Mouse (Mus musculus) liver, embryonic 13.5 days (tissue): ENCODE results near the gene Nkiras1. TPM values are rescaled to one million over a fixed set of nuclear protein-coding genes. Genes with fewer than 3 reads are reported as not detected.
A peak's percentile ranks its signal among the peaks of the same experiment; 100 is the strongest.

ENCODE experiments used
- ATAC-seq: fragments of 200-750 bp; cut with Nextera tagmentation; 2 replicates; pipeline ENCODE4 v1.8.0; 2017; ENCODE audit warnings: low read depth, mild to moderate bottlenecking, moderate number of reproducible peaks, moderate library complexity
- DNase-seq: peaks from one replicate; pipeline ENCODE4 v3.0.0; 2022
- H3K27ac ChIP-seq: fragments of 300-500 bp; sonication (generic); 2 replicates; pipeline ENCODE4 v1.5.1; 2015; ENCODE audit warnings: moderate library complexity, mild to moderate bottlenecking, inconsistent platforms
- H3K27me3 ChIP-seq: fragments of 300-500 bp; sonication (generic); 2 replicates; pipeline ENCODE4 v1.6.1; 2015; ENCODE audit warnings: mild to moderate bottlenecking, inconsistent platforms
- H3K36me3 ChIP-seq: fragments of 300-500 bp; sonication (generic); 2 replicates; pipeline ENCODE4 v1.6.1; 2015; ENCODE audit warnings: mild to moderate bottlenecking, inconsistent platforms
- H3K4me1 ChIP-seq: fragments of 300-500 bp; sonication (generic); replicated peaks from 2 replicates; pipeline ENCODE4 v1.6.1; 2015; ENCODE audit warnings: inconsistent platforms
- H3K4me2 ChIP-seq: fragments of 300-500 bp; sonication (generic); 2 replicates; pipeline ENCODE4 v1.6.1; 2015; ENCODE audit warnings: inconsistent platforms, mild to moderate bottlenecking, moderate library complexity
- H3K4me3 ChIP-seq: fragments of 300-500 bp; sonication (generic); replicated peaks from 2 replicates; pipeline ENCODE4 v1.5.1; 2015; ENCODE audit warnings: mild to moderate bottlenecking, inconsistent platforms
- H3K9ac ChIP-seq: fragments of 300-500 bp; sonication (generic); 2 replicates; pipeline ENCODE4 v1.6.1; 2015; ENCODE audit warnings: mild to moderate bottlenecking, inconsistent platforms
- H3K9me3 ChIP-seq: fragments of 300-500 bp; sonication (generic); replicated peaks from 2 replicates; pipeline ENCODE4 v1.6.1; 2016; ENCODE audit warnings: inconsistent platforms
- WGBS: fragments of 180-500 bp; shearing (Covaris S2); methylation state at CpG from one replicate; pipeline ENCODE4 v1.1.7; 2015; ENCODE audit not compliant: insufficient replicate concordance; 5-methylcytosine and 5-hydroxymethylcytosine counted together
- polyA plus RNA-seq: library from polyadenylated mRNA; unstranded; fragments of >200 nt; fragmentation: Nextera tagmentation; extraction: Ambion mirVana; gene quantifications from 2 replicates; pipeline ENCODE4 v1.2.1, GENCODE M21; 2015

Nkiras1 gene
- polyA plus RNA-seq, 1 experiment from 2014 or later: 10.0 TPM

DNA sequence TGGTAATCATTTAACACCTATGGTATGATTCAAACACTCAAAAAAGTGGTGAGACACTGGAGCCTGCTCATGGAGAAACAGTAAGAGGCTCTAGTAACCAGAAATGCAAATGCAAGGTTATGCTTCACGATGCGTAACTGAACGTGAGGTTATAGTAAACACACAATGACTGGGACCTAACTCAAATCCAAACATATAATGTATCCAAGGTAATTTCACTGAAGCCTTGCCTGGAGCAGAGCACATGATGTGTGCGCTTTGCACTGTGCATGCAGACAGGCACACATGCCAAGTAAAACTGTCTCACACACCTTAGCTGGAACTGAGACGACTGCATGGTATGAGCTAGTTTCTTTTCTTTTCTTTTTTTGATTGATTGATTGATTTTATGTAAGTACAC, 33.2 kb downstream of the Nkiras1 start:
- no peak for ATAC-seq
- no peak for DNase-seq
- Histone ChIP-seq H3K4me3 (no peak overlapping the region), H3K9ac (no peak overlapping the region), H3K9me3 (no peaks in the 10 kb centered on the region), H3K27ac (no peak overlapping the region), H3K4me1 (no peaks in the 10 kb centered on the region), H3K27me3 (no peaks in the 10 kb centered on the region), H3K36me3 (no peaks in the 10 kb centered on the region), H3K4me2 (no peak overlapping the region)
- 84% methylated on average over 5 of the region's 5 CpGs for WGBS

GRCm38 (mm10) chr14:18317457-18318411, 46.8 kb downstream of the Nkiras1 start:
- no peak overlapping the region for H3K4me2 ChIP-seq
- no peak overlapping the region for H3K9ac ChIP-seq
- DNase-seq (no peak), ATAC-seq (no peak)
- H3K4me1 ChIP-seq: 0 out of 2 replicates have a peak, but pooled peaks cover 7% of the 10 kb centered on the region
- no peaks in the 10 kb centered on the region for H3K27me3 ChIP-seq
- H3K9me3 ChIP-seq: no peaks in the 10 kb centered on the region
- 72% methylated on average over 11 of the region's 11 CpGs for WGBS
- H3K27ac ChIP-seq: no peak overlapping the region
- no peak overlapping the region for H3K4me3 ChIP-seq
- 0 out of 2 replicates have a peak, but pooled peaks cover 3% of the 10 kb centered on the region for H3K36me3 ChIP-seq

DNA sequence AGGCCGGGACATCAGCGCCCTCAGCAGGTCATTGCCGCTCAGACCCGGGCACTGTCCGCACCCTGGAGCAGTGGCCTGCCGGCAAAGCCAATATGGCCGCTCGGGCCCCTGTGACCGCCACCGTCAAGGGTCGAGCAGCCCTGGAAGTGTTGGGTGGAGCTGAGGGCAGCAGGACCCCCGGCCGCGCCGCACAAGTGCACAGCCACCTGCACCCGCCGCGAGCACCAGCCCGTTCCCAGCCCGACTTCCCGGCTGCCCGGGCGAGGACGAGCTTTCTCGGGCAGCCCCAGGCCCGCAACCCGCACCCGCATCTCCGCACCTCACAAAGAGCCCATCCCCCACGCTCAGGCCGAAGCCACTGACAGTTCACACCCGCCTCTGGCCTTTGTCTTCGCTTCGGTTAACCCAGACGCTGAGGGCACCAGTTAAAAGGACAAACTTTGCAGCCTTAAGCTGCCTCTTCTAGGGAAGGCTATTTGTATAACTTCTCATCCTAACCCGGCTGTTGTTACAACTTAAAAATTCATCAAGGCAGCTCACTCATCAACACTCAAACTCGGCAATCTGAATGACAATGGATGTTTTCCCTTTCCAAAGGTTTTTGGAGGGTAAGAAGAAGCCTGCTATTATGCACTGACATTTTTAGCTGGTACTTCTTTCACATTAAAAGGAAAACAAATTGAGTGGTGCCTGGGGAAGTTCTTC, 56.2 kb downstream of the Nkiras1 start:
- no peaks in the 10 kb centered on the region for H3K27me3 ChIP-seq
- H3K27ac ChIP-seq: no peak overlapping the region
- H3K4me3 ChIP-seq: peak overlapping the region; percentile 60
- peak overlapping the region; percentile 81 for H3K4me2 ChIP-seq
- ATAC-seq (peak; percentile 20), DNase-seq (peak; percentile 6)
- 9% methylated on average over 32 of the region's 37 CpGs for WGBS
- H3K9me3 ChIP-seq: no peaks in the 10 kb centered on the region
- peaks cover 32% of the 10 kb centered on the region for H3K4me1 ChIP-seq
- H3K9ac ChIP-seq: peak overlapping the region; percentile 73
- no peaks in the 10 kb centered on the region for H3K36me3 ChIP-seq

DNA sequence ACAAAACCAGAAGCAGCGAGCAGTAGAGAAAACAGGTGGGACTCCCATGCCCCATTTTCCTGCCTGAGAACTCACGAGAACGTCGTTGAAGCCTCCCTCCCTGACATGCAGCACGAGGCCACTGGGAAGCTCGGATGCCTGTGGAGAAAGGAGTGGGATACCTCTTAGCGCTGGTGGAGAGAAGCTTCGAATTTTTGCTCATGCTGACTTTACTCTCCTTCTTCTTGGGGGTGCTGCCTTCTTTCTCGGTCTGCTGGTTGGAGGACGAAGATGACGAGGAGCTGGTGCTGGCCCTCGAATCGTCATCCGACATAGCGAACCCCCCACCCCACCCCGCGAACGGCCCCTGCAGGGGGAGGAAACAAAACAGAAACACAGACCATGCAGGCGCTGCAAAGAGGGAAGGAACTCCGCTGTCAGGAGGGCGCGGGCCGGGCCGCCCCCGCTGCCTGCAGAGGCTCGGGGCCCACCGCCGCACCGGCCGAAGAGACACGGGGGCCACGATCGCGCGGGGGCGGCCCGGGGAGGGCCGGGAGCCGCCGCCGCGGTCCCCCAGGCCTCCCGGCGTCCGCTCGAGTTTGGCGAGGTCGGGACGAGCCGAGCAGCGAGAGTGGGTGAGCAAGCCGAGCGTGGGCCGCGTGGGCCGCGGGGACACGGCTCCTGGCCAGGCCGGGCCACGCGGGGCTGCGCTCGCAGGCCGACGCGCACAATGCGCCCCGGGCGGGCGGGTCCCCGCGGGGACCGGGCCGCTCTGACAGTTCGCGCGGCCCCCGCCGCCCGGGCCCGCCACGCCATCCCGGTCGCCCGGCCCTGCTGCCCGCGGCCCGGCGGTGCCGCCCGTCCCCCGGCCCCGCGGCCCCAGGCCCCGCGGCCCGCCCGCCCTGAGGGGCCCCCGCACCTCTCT, 60.1 kb downstream of the Nkiras1 start:
- Histone ChIP-seq H3K4me3 (peak overlapping the region; percentile 80), H3K4me1 (peaks cover 32% of the 10 kb centered on the region), H3K27me3 (no peaks in the 10 kb centered on the region), H3K27ac (no peak overlapping the region), H3K9me3 (no peaks in the 10 kb centered on the region), H3K36me3 (no peaks in the 10 kb centered on the region), H3K4me2 (peak overlapping the region; percentile 94), H3K9ac (peak overlapping the region; percentile 89)
- WGBS: 1% methylated on average over 64 of the region's 99 CpGs
- peak; percentile 2 for DNase-seq
- ATAC-seq: peak; percentile 75

- no peak within 1 kb of the TSS for H3K27ac ChIP-seq
- WGBS: under 1% methylated on average over 37 of the region's 39 CpGs
- H3K9me3 ChIP-seq: no peaks in the 10 kb centered on the region
Measured at GRCm38 (mm10) chr14:18331693-18332131, 60.8 kb downstream of the Nkiras1 start, which contains the start of gene Ube2e1. Gene Ube2e1, minus strand, starts transcription at chr14:18331859.

More at GRCm38 (mm10) chr14:18331693-18332131, 60.8 kb downstream of the Nkiras1 start, which contains the start of gene Ube2e1:
- ATAC-seq (peak; percentile 76), DNase-seq (peak; percentile 42)
- Histone ChIP-seq H3K9ac (peak within 1 kb of the TSS; percentile 89), H3K4me1 (peaks cover 30% of the 10 kb centered on the region), H3K4me3 (peak within 1 kb of the TSS; percentile 80), H3K27me3 (no peaks in the 10 kb centered on the region), H3K36me3 (no peaks in the 10 kb centered on the region), H3K4me2 (peak within 1 kb of the TSS; percentile 94)

Other genes starting within 250 kb of the Nkiras1 start
- 1.4 and 1.6 TPM in 2 replicates for gene Nr1d2, start 32.0 kb upstream of the Nkiras1 start, polyA plus RNA-seq
- gene Rpl15, start 255 bp downstream of the Nkiras1 start, polyA plus RNA-seq: 362 and 376 TPM in 2 replicates
- 52.7 and 55.1 TPM in 2 replicates for gene Ube2e1, start 60.7 kb downstream of the Nkiras1 start, polyA plus RNA-seq